ENCODE assay signal across 29 mouse cellular contexts in genomic region chr8:47566551-47566950, GRCm38 (mm10).
"Had no signal": no experiment of that assay in that cellular context is flagged by ENCODE, and none has a peak within 500 bp of the region (broad histone marks: within the 10 kb centered on the region; RNA-seq: fewer than 3 reads in every experiment).

No protein-coding gene starts in this region.

- H3K4me3 ChIP-seq: limb, embryonic 10.5 days; limb, embryonic 12.5 days; limb, embryonic 13.5 days; limb, embryonic 15.5 days; liver, embryonic 12.5 days; liver, embryonic 13.5 days; liver, embryonic 15.5 days; lung, embryonic 15.5 days; megakaryocyte, embryonic 14.5 days; midbrain, embryonic 10.5 days; midbrain, embryonic 12.5 days; midbrain, embryonic 13.5 days; midbrain, embryonic 15.5 days; myocyte had no signal

- H3K9ac ChIP-seq: limb, embryonic 12.5 days; limb, embryonic 13.5 days; limb, embryonic 15.5 days; liver, embryonic 12.5 days; liver, embryonic 13.5 days; liver, embryonic 14.5 days; liver, embryonic 15.5 days; liver, postnatal 0 days; lung, embryonic 14.5 days; lung, embryonic 15.5 days; midbrain, embryonic 12.5 days; midbrain, embryonic 13.5 days; midbrain, embryonic 15.5 days had no signal

- H3K4me2 ChIP-seq: limb, embryonic 12.5 days; limb, embryonic 13.5 days; limb, embryonic 15.5 days; liver, embryonic 11.5 days; liver, embryonic 12.5 days; liver, embryonic 13.5 days; liver, embryonic 15.5 days; lung, embryonic 14.5 days; lung, embryonic 15.5 days; midbrain, embryonic 11.5 days; midbrain, embryonic 12.5 days; midbrain, embryonic 13.5 days; midbrain, embryonic 15.5 days had no signal

- DNase-seq: left cerebral cortex, postnatal 4 days; liver; liver, embryonic 13.5 days; liver, postnatal 0 days; lung, adult 18-20 months; lung, adult 2 months; lung, embryonic 14.5 days; lung, postnatal 10 days; lung, postnatal 14 days; lung, postnatal 36 days; lung, postnatal 4 days; midbrain, embryonic 14.5 days had no signal

- H3K27me3 ChIP-seq: limb, embryonic 12.5 days; limb, embryonic 13.5 days; limb, embryonic 15.5 days; liver, embryonic 12.5 days; liver, embryonic 13.5 days; liver, embryonic 15.5 days; lung, embryonic 15.5 days; megakaryocyte, embryonic 14.5 days; midbrain, embryonic 12.5 days; midbrain, embryonic 13.5 days; midbrain, embryonic 15.5 days had no signal

- H3K36me3 ChIP-seq: limb, embryonic 10.5 days; limb, embryonic 12.5 days; limb, embryonic 13.5 days; limb, embryonic 15.5 days; liver, embryonic 12.5 days; liver, embryonic 13.5 days; liver, embryonic 15.5 days; lung, embryonic 15.5 days; midbrain, embryonic 10.5 days; midbrain, embryonic 12.5 days; midbrain, embryonic 13.5 days; midbrain, embryonic 15.5 days had no signal

- H3K4me1 ChIP-seq: limb, embryonic 10.5 days; limb, embryonic 12.5 days; limb, embryonic 13.5 days; limb, embryonic 15.5 days; liver, embryonic 12.5 days; liver, embryonic 13.5 days; liver, embryonic 15.5 days; lung, embryonic 15.5 days; megakaryocyte, embryonic 14.5 days; midbrain, embryonic 10.5 days; midbrain, embryonic 12.5 days; midbrain, embryonic 13.5 days; midbrain, embryonic 15.5 days had no signal

- H3K9me3 ChIP-seq: limb, embryonic 10.5 days; limb, embryonic 12.5 days; limb, embryonic 13.5 days; limb, embryonic 15.5 days; liver, embryonic 12.5 days; liver, embryonic 13.5 days; liver, embryonic 15.5 days; lung, embryonic 15.5 days; midbrain, embryonic 10.5 days; midbrain, embryonic 12.5 days; midbrain, embryonic 13.5 days; midbrain, embryonic 15.5 days had no signal

- H3K27ac ChIP-seq: limb, embryonic 10.5 days; limb, embryonic 12.5 days; limb, embryonic 13.5 days; limb, embryonic 15.5 days; liver, embryonic 12.5 days; liver, embryonic 13.5 days; liver, embryonic 14.5 days; liver, embryonic 15.5 days; lung, embryonic 15.5 days; macrophage; midbrain, embryonic 10.5 days; midbrain, embryonic 12.5 days; midbrain, embryonic 13.5 days; midbrain, embryonic 15.5 days had no signal
